Mouse (Mus musculus) B cell, adult 2 months (primary cell): ENCODE measurements around the gene Rnf2.
A peak's percentile ranks its signal among the peaks of the same experiment; 100 is the strongest.

ENCODE experiments used
- DNase-seq, 2 experiments: peaks; one replicate each; pipeline ENCODE4 v3.0.0; 2022

The Rnf2 gene

DNA sequence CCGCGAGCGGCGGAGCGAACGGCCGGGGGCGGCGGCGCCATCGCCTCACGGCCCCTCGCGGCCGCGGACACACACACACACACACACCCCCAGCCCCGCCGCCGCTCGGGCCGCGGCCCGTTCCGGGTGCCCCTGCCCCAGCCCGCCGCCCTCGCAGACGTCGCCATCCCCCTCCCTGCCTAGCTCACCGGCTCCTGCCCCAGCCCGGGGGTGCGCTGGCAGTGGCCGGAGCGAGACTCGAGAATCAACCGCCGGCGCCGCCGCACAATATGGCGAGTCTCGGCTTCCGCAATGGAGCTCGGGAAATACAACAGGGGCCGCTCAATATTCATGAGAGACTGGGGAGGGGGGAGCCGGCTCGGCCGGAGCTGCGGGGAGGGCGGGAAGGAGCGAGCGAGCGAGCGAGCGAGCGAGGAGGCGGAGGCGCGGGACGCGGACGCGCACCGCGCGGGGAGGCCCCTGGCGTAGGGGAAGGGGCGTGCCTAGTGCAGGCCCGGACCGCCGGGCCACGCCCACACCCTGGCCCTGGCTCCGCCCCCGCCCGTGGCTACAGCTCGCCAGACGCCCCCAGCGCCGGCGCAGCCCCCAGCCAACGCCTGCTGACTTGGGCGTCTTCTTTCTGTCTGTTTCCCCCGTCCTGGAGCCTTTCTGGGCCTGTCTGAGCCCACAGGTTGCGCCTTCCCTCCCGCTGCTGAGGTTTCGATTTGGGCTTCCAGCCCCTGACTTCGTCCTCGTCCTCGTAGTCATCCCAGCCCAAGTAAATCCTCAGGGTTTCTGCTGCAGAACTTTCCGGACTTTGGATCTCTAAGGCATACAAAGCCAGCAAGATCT lies at the start of gene Rnf2:
Rnf2 (minus strand) TSS at position 425 of the 831 bp plus-strand sequence.
- DNase-seq: peak; percentile 94 to 95

DNA sequence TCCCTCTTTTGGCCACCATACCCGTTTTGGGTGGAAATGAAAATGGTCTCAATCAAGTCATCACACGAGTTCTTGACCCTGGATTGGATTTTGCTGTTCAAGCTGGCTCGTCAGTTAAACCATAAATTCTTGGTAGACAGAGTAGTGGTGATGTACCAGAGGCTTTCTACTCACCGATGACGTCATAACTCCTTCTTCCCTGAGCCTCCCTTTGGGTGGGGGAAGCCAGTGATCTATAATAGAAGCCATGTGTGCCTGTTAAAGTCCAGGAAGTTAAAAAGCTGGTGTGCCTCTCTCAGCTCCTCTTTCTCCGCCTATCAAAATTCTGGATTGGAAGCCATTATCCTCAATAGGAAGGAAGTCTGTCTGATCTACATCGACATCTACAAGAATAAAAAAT lies 49.0 kb upstream of the Rnf2 start:
- DNase-seq: no peak

DNA sequence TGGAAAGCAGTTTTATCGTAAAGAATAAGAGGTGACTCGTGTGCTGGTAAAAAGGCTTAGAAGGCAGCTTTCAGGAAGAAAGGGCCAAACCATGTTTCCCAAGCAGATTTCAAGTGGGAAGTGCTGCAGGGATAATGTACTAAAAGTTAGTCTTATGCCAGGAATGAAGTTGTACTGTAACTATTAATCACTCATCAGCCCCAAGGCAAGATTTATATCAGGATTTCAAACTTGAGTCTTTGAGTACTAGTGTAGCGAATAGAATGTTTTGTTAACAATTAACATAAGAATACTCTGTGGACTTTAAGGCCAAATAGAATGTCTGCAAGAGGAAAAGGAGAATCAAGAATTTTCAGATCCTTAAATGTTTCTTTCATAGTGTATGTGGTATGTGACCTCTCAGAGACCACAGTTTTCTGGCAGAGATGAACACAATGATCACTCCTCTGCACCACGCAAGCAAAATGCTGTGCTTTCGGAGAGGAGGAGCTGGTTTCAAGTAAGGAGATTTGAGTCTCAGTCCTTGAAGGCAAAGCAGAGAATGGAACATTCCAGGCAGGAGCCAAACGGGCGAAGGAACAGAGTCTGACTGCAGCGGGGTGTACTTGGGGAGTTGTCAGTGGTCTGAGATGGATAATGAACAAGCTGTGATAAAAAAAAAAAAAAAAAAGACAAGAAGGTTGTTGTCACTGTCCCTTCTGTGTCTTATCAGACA lies 48.3 kb upstream of the Rnf2 start:
- DNase-seq: no peak

DNA sequence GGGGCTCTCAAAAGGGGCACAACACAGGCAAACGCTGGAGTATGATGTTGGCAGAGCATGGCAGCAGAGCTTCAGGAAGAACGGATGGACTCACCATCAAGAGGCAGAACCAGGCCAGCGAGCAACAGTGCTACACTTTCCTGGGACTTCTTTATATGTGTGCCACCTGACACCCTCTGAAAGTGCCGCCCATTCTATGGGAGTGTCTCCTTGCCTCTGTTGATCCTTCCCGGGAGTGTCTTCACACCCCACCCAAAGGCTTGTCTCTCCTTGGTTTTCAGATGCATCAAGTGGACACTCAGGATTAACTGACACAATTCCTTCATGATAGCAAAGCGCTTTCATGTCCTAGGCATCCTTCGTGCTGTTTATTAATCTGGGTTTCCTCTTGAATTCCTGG lies 44.8 kb upstream of the Rnf2 start:
- no peak for DNase-seq

DNA sequence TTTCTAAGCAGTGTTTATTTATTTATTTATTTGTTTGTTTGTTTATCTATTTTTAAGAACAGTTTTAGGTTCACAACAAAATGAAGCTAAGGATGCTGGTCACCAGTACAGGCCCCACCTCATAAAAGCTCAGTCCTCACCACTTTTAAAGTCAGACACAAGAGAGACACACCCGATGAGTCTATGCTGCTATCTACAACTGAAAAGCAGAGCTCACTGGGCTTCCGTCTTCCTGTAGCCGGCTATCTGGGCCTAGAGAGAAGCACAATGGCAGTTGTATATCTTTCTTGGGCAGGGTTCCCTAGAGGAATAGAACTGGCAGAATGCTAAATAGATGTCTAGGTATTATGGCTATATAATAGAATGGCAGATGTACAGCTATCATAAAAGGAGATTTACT lies 43.8 kb upstream of the Rnf2 start:
- DNase-seq: no peak

DNA sequence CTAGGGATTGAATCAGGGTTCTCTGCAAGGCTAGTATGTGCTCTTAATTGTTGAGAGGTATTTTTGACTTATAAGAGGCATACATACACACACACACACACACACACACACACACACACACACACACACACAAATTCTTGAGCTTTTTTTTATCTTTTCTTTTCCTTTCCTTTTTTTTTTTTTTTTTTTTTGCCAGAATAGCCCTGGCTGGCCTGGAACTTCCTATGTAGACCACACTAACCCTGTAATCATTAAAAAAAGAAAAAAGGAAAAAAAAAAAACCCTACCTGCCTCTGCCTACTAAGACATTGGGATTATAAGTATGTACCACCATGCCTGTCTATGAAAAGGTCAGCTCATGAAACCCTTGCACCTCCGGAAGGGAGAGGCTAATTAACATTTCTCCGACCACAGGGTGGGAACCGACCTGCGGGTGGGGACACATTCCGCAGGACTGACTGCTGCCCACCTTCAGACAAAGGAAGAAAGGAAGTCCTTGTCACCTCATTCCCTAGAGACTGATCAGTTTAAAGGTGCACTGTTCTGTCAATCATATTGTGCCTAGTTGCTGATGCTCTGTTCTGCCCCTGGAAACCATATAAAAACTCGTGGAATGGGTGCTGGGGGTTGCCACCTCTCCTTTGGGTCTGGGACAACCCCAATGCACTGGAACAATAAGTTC lies 43.2 kb upstream of the Rnf2 start:
- DNase-seq: no peak

- DNase-seq: no peak
Measured at GRCm38 (mm10) chr1:151526701-151527100, 25.9 kb upstream of the Rnf2 start.

DNA sequence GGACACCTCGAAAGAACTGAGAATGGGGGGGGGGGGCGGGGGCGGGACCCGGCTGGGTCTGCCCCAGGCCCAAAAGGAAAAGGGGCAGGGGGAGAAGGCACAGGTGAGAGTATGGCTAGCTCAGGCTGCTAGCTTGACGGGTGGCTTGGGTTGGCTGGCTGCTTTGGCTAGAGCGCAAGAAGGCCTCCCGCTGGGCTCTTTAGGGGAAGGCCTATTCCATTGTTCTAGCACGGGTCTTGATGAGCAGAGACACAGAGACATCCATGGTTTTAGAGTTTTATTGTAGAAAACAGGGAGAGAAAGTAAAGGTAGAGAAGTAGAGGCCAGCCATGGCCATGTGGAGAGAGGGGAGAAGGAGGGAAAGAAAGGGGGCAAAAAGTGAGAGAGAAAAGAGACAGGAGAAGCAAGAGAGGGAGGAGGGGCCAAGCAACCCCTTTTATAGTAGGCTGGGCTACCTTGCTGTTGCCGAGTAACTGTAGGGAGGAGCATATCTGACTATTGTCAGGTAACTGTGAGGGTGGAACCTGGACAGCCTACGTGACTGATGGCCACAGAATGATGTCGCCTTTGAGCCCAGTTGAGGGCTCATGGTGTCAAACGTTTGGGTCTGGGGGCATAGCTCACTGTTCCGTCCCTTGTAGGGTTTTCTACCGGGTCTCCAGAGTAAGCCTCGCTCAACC lies 17.0 kb upstream of the Rnf2 start:
- DNase-seq: no peak

DNA sequence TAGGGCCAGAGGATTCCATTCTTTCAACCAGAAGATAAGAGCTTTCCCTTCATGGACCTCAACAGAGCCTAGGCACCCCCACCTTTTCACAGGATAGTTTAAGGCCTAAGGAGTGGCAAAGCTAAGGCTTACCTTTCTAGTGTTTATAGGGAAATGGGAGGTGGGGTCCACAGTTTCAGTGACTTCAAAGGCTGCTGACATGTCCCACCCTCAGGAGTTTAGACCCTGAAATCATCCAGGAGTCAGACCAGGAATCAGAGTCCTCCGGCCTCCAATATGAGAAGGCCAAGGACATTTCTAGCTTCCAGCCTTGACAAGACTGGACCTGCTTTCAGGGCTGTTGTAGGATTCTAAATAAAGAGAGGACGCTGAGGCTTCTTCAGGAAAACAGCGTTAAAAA lies 16.1 kb upstream of the Rnf2 start:
- no peak for DNase-seq

DNA sequence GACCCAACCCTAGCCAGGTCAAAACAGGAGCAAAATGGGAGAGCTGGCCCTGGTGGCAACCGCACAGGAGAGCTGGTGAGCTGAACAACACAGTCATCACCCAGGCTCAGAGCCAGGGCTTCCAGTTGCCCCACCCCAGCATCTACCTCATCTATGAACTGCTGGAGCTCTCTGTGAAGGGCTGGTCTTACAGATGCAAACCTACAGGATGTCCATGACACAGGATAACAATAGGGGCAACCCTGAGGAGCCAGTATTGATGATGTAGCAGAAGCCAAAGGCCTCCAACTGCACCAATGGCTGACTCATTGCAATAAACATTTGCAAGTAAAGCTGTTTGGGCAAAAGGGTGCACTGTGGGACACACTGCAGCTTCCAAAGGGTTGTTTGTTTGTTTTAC lies 15.0 kb upstream of the Rnf2 start:
- DNase-seq: no peak

DNA sequence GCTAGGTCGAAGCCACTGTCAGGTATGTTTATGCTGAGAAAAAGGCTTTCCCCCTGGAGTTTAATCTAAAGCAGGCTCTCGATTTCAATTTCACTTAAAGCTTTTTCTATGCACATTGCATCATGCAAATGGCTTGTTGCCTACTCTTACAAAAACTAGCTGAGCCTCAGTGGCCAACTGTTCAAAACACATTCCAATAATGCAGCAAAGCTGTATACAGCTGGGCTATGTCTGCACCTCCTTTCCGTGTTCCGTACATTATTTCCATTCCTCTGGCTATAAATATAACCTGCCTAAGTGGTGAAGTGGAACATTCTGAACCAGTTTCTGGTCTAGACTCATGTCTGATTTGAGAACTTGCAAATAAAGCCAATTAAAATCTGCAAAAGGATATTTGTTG lies 13.4 kb upstream of the Rnf2 start:
- no peak for DNase-seq

DNA sequence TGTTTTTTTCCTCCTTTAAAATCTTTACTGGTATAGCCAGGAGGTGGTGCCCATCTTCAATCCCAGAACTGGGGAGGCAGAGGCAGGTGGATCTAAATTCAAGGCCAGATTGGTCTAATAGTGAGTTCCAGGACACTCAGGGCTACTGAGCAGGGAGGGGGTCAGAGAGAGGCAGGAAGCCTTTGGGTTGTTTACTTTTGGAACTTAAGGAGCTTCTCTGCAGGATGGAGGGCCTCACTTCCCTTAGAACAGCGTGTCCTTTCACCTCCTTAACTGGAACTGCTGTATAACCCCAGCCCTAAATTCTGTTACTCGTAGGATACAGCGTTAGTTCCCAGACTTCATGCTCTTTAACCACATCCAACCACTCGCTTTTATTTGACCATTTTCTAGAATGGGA lies 10.1 kb upstream of the Rnf2 start:
- DNase-seq: no peak

GRCm38 (mm10) chr1:151499815-151500501 lies 797 bp downstream of the Rnf2 start:
- peak; percentile 59 to 64 for DNase-seq

DNA sequence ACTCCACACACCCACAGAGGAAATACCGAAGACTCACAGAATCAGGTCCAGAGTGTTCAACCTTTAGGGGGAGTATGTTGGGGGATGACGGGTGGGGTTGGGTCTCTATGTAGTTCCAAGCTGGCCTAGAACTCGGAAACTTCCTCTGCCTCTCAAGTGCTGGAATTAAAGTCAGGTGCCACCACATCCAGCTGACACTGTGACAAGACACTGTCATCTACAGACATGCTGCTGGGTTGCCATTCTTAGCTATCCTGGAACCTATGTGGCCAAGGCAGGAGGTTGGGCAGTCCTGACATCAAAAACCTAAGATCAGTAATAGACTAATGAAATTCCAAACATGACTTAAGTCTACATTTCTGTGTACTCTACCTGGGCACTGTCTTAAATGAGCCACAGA lies 2.4 kb downstream of the Rnf2 start:
- DNase-seq: no peak

DNA sequence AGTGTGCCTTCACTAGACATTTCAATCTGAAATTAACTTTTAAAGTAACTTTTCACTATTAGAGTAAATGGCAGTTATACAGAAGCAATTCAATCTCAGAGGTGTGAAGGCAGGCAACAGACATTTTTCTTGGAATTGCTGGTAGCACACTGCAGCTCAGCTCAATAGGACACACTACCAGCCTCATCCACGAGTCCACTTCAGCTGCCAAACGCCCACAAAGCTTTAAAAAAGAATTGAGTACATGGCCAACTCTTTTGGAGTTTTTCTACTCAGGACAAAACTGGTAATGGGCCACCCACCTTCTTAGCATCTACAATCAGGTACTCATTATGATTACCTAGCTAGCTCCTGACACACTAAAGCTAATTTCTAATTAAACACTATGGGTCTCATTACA lies 2.8 kb downstream of the Rnf2 start:
- DNase-seq: no peak

GRCm38 (mm10) chr1:151497028-151497427 lies 3.7 kb downstream of the Rnf2 start:
- DNase-seq: peak; percentile 80 to 83

DNA sequence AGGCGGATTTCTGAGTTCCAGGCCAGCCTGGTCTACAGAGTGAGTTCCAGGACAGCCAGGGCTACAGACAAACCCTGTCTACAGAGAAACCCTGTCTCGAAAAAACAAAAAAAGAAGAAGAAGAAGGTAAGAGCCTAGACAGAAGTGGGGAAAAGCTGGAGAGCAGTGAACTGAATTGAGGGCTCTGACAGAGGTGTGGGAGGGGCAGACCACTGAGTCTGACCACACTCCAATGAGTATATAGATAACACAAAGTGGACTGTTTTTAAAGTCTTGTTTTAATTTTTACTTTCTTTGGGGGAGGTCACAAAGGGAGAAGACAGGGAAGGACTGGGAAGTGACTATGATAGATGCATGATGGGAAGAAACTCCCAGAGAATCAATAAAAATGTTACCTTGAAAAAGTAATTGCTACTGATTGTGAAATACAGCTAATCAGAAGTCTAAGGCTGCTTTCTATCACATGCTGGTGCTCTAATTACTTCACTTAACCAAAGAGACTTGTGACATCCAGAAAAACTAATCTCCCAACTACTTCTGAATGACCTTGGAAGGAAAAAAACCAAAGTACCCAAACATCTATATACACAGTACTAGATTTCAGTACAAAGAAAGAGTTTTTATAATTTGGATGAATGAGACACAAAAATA lies 5.0 kb downstream of the Rnf2 start:
- DNase-seq: no peak

GRCm38 (mm10) chr1:151494711-151495110 lies 6.0 kb downstream of the Rnf2 start:
- no peak for DNase-seq

DNA sequence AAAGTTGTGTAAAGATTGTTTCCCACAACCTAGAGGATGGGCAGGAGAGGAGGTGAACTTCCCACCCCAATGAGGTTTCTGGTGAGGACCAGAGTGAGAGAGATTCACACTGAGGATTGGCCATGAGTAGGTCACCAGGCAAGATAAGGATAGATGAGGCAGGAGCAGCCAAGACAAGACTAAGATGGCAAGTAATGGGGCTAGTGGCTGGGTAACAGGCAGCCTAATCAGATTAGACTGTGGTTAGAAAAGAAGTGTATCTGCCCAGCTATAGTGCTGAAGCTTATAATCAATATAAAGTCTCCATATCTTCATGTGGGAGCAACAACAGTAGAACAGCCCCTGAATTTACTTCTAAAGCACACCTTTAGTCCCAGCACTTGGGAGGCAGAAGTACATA lies 6.9 kb downstream of the Rnf2 start:
- no peak for DNase-seq

GRCm38 (mm10) chr1:151492419-151492818 lies 8.3 kb downstream of the Rnf2 start:
- no peak for DNase-seq

DNA sequence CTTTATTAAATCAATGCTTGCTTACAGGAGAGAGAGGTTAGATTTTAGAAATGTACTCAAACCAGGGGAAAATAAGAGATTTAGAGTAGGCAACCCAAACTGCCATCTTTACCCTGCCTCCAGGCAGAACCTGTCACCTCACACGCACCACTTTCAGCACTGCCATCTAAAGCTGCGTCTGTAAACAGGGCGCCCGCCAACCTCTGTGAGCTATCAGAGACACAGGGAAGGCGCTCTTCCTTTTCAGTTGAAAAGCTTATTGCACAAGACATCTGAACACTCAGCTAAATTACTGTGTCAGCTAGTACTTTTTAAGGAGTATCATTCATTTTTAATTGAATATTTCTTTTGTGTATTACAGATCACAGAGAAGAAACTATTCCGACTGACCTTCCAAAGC lies 10.9 kb downstream of the Rnf2 start:
- DNase-seq: no peak

DNA sequence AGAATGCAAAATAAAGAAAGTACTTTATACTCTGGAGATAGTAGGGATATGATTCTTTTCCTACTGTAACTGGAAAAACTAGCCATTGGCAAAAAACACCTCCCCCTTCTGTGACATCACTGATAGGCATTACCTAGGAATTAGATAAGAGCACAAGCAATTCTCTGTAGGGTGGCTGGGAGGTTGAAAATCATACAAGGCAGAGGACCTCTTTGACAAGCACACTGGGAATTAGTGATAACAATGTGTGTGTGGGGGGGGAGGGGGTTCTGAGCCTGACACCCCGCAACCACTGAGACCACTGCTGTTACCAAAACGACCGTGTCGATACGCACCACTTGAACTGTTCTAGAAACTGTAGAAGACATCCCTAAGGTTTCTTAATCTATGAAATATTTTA lies 16.0 kb downstream of the Rnf2 start:
- no peak for DNase-seq
